Mouse (Mus musculus): Measurements from ENCODE around the gene Mrpl33. TPM values are rescaled to one million over a fixed set of nuclear protein-coding genes. Genes with fewer than 3 reads are reported as not detected.

Gene Mrpl33
- polyA plus RNA-seq, 1 experiment from 2014 or later = 305 TPM

GRCm38 (mm10) chr5:31566457-31566856, 30.3 kb upstream of the Mrpl33 start:
- no peaks in the 10 kb centered on the region for H3K9me3 ChIP-seq (ENCODE audit: control insufficient read depth, low read length)
- H3K27me3 ChIP-seq (replicated peaks; ENCODE audit: control insufficient read depth, insufficient read depth, low read length) = no peaks in the 10 kb centered on the region
- no peak overlapping the region for H3K4me3 ChIP-seq (ENCODE audit: low read depth, low read length)
- H3K36me3 ChIP-seq (ENCODE audit: control insufficient read depth, insufficient read depth, low read length) = no peaks in the 10 kb centered on the region
- H3K4me1 ChIP-seq (ENCODE audit: control insufficient read depth, insufficient read depth, low read length) = peaks cover 9% of the 10 kb centered on the region; the same call in 1 of the 2 replicates
- H3K27ac ChIP-seq (replicated peaks; ENCODE audit: low read depth, low read length) = no peak overlapping the region
- no peak overlapping the region for H3K4me2 ChIP-seq (ENCODE audit: low read depth, low read length)
- 60% methylated on average over 3 of the region's 3 CpGs for WGBS
- no peak overlapping the region for H3K9ac ChIP-seq (ENCODE audit: low read depth, low read length)
- no peak for ATAC-seq (ENCODE audit: low read depth)
- DNase-seq (ENCODE audit: low spot score) = no peak

- Histone ChIP-seq H3K4me2 (ENCODE audit: low read depth, low read length) (no peak overlapping the region), H3K4me1 (ENCODE audit: control insufficient read depth, insufficient read depth, low read length) (peaks cover 11% of the 10 kb centered on the region; the same call in 1 of the 2 replicates), H3K27ac (replicated peaks; ENCODE audit: low read depth, low read length) (no peak overlapping the region), H3K9ac (ENCODE audit: low read depth, low read length) (no peak overlapping the region), H3K9me3 (ENCODE audit: control insufficient read depth, low read length) (no peaks in the 10 kb centered on the region), H3K36me3 (ENCODE audit: control insufficient read depth, insufficient read depth, low read length) (no peaks in the 10 kb centered on the region), H3K4me3 (ENCODE audit: low read depth, low read length) (no peak overlapping the region), H3K27me3 (replicated peaks; ENCODE audit: control insufficient read depth, insufficient read depth, low read length) (no peaks in the 10 kb centered on the region)
- ATAC-seq (ENCODE audit: low read depth) (no peak), DNase-seq (ENCODE audit: low spot score) (no peak)
- WGBS = 76% methylated on average over 5 of the region's 5 CpGs
These were observed 28.6 kb upstream of the Mrpl33 start for GRCm38 (mm10) chr5:31567951-31568657.

- DNase-seq (ENCODE audit: low spot score) (peak; percentile 72), ATAC-seq (ENCODE audit: low read depth) (peak; percentile 60; the same call in 1 of the 2 replicates)
- H3K9me3 ChIP-seq (ENCODE audit: control insufficient read depth, low read length) = no peaks in the 10 kb centered on the region
- H3K4me3 ChIP-seq (ENCODE audit: low read depth, low read length) = peak overlapping the region; percentile 11; the same call in 1 of the 2 replicates
- no peaks in the 10 kb centered on the region for H3K36me3 ChIP-seq (ENCODE audit: control insufficient read depth, insufficient read depth, low read length)
- peak overlapping the region; percentile 48 for H3K4me2 ChIP-seq (ENCODE audit: low read depth, low read length)
- peaks cover 11% of the 10 kb centered on the region; the same call in 1 of the 2 replicates for H3K4me1 ChIP-seq (ENCODE audit: control insufficient read depth, insufficient read depth, low read length)
- H3K9ac ChIP-seq (ENCODE audit: low read depth, low read length) = peak overlapping the region; percentile 51; the same call in 1 of the 2 replicates
- peak overlapping the region; percentile 22 for H3K27ac ChIP-seq (replicated peaks; ENCODE audit: low read depth, low read length)
- H3K27me3 ChIP-seq (replicated peaks; ENCODE audit: control insufficient read depth, insufficient read depth, low read length) = no peaks in the 10 kb centered on the region
- 7% methylated on average over 18 of the region's 20 CpGs for WGBS
These were observed 25.6 kb upstream of the Mrpl33 start for GRCm38 (mm10) chr5:31571023-31571608.

GRCm38 (mm10) chr5:31573722-31574121, 23.0 kb upstream of the Mrpl33 start:
- Histone ChIP-seq H3K4me1 (ENCODE audit: control insufficient read depth, insufficient read depth, low read length) (peaks cover 11% of the 10 kb centered on the region; the same call in 1 of the 2 replicates), H3K4me3 (ENCODE audit: low read depth, low read length) (no peak overlapping the region), H3K4me2 (ENCODE audit: low read depth, low read length) (no peak overlapping the region), H3K36me3 (ENCODE audit: control insufficient read depth, insufficient read depth, low read length) (no peaks in the 10 kb centered on the region), H3K27me3 (replicated peaks; ENCODE audit: control insufficient read depth, insufficient read depth, low read length) (no peaks in the 10 kb centered on the region), H3K9ac (ENCODE audit: low read depth, low read length) (no peak overlapping the region), H3K27ac (replicated peaks; ENCODE audit: low read depth, low read length) (no peak overlapping the region), H3K9me3 (ENCODE audit: control insufficient read depth, low read length) (no peaks in the 10 kb centered on the region)
- ATAC-seq (ENCODE audit: low read depth) = no peak
- 93% methylated on average over 3 of the region's 3 CpGs for WGBS
- DNase-seq (ENCODE audit: low spot score) = no peak

- Histone ChIP-seq H3K9ac (ENCODE audit: low read depth, low read length) (no peak overlapping the region), H3K36me3 (ENCODE audit: control insufficient read depth, insufficient read depth, low read length) (no peaks in the 10 kb centered on the region), H3K4me3 (ENCODE audit: low read depth, low read length) (no peak overlapping the region), H3K9me3 (ENCODE audit: control insufficient read depth, low read length) (no peaks in the 10 kb centered on the region), H3K27me3 (replicated peaks; ENCODE audit: control insufficient read depth, insufficient read depth, low read length) (no peaks in the 10 kb centered on the region), H3K4me2 (ENCODE audit: low read depth, low read length) (no peak overlapping the region), H3K27ac (replicated peaks; ENCODE audit: low read depth, low read length) (no peak overlapping the region), H3K4me1 (ENCODE audit: control insufficient read depth, insufficient read depth, low read length) (peaks cover under 1% of the 10 kb centered on the region; the same call in 1 of the 2 replicates)
- no peak for ATAC-seq (ENCODE audit: low read depth)
- WGBS = 65% methylated on average over 5 of the region's 7 CpGs
- DNase-seq (ENCODE audit: low spot score) = no peak
These were observed 20.2 kb upstream of the Mrpl33 start for GRCm38 (mm10) chr5:31576539-31576975.

- no peak overlapping the region for H3K27ac ChIP-seq (replicated peaks; ENCODE audit: low read depth, low read length)
- H3K9ac ChIP-seq (ENCODE audit: low read depth, low read length) = no peak overlapping the region
- no peak for ATAC-seq (ENCODE audit: low read depth)
- no peaks in the 10 kb centered on the region for H3K4me1 ChIP-seq (ENCODE audit: control insufficient read depth, insufficient read depth, low read length)
- H3K27me3 ChIP-seq (replicated peaks; ENCODE audit: control insufficient read depth, insufficient read depth, low read length) = no peaks in the 10 kb centered on the region
- no peak overlapping the region for H3K4me3 ChIP-seq (ENCODE audit: low read depth, low read length)
- H3K4me2 ChIP-seq (ENCODE audit: low read depth, low read length) = no peak overlapping the region
- WGBS = 75% methylated on average over 6 of the region's 6 CpGs
- H3K9me3 ChIP-seq (ENCODE audit: control insufficient read depth, low read length) = no peaks in the 10 kb centered on the region
- DNase-seq (ENCODE audit: low spot score) = no peak
- H3K36me3 ChIP-seq (ENCODE audit: control insufficient read depth, insufficient read depth, low read length) = no peaks in the 10 kb centered on the region
These were observed 15.5 kb upstream of the Mrpl33 start for GRCm38 (mm10) chr5:31581263-31581662.

GRCm38 (mm10) chr5:31581932-31582331, 14.8 kb upstream of the Mrpl33 start:
- no peak for ATAC-seq (ENCODE audit: low read depth)
- 69% methylated on average over 3 of the region's 3 CpGs for WGBS

GRCm38 (mm10) chr5:31583261-31583660, 13.5 kb upstream of the Mrpl33 start:
- Histone ChIP-seq H3K36me3 (ENCODE audit: control insufficient read depth, insufficient read depth, low read length) (no peaks in the 10 kb centered on the region), H3K27ac (replicated peaks; ENCODE audit: low read depth, low read length) (no peak overlapping the region), H3K4me2 (ENCODE audit: low read depth, low read length) (no peak overlapping the region), H3K9me3 (ENCODE audit: control insufficient read depth, low read length) (no peaks in the 10 kb centered on the region), H3K4me3 (ENCODE audit: low read depth, low read length) (no peak overlapping the region), H3K9ac (ENCODE audit: low read depth, low read length) (no peak overlapping the region), H3K27me3 (replicated peaks; ENCODE audit: control insufficient read depth, insufficient read depth, low read length) (no peaks in the 10 kb centered on the region), H3K4me1 (ENCODE audit: control insufficient read depth, insufficient read depth, low read length) (no peaks in the 10 kb centered on the region)
- 70% methylated on average over 2 of the region's 2 CpGs for WGBS
- ATAC-seq (ENCODE audit: low read depth) = no peak
- no peak for DNase-seq (ENCODE audit: low spot score)

More at GRCm38 (mm10) chr5:31581932-31582331, 14.8 kb upstream of the Mrpl33 start:
- Histone ChIP-seq H3K4me1 (ENCODE audit: control insufficient read depth, insufficient read depth, low read length) (no peaks in the 10 kb centered on the region), H3K9me3 (ENCODE audit: control insufficient read depth, low read length) (no peaks in the 10 kb centered on the region), H3K9ac (ENCODE audit: low read depth, low read length) (no peak overlapping the region), H3K27ac (replicated peaks; ENCODE audit: low read depth, low read length) (no peak overlapping the region), H3K27me3 (replicated peaks; ENCODE audit: control insufficient read depth, insufficient read depth, low read length) (no peaks in the 10 kb centered on the region), H3K4me2 (ENCODE audit: low read depth, low read length) (no peak overlapping the region), H3K4me3 (ENCODE audit: low read depth, low read length) (no peak overlapping the region), H3K36me3 (ENCODE audit: control insufficient read depth, insufficient read depth, low read length) (no peaks in the 10 kb centered on the region)
- DNase-seq (ENCODE audit: low spot score) = no peak
